Mouse (Mus musculus): ENCODE measurements around the gene Txk. TPM values are rescaled to one million over a fixed set of nuclear protein-coding genes. Genes with fewer than 3 reads are reported as not detected.

The Txk gene
- total and polyA plus RNA-seq, 3 experiments = 0.10 to 0.23 TPM; not detected in 1

GRCm38 (mm10) chr5:72646131-72646530 lies 106.4 kb downstream of the Txk start (continued):
- TF ChIP-seq ZMIZ1 (IDR thresholded peaks at IDR 0.05; ENCODE audit: low read depth, low read length) = no peak
- no peak for TF ChIP-seq POLR2AphosphoS2 (IDR thresholded peaks at IDR 0.05; ENCODE audit: low read length)

Other genes starting within 250 kb of the Txk start
- not detected in 2 replicates for gene Corin, start 248.3 kb downstream of the Txk start, total RNA-seq (2012; rRNA removed)
- not detected for gene Corin, start 248.3 kb downstream of the Txk start, polyA plus RNA-seq (2012; ENCODE audit: insufficient read depth in 1 of 2, insufficient read length in 2 of 2, low read depth in 1 of 2, low replicate concordance in 2 of 2, missing spikeins in 1 of 2)
- 13.0 and 13.5 TPM in 2 replicates for gene Nfxl1, start 193.1 kb downstream of the Txk start, total RNA-seq (2012; rRNA removed)
- gene Nfxl1, start 193.1 kb downstream of the Txk start, polyA plus RNA-seq (2012; ENCODE audit: insufficient read depth in 1 of 2, insufficient read length in 2 of 2, low read depth in 1 of 2, low replicate concordance in 2 of 2, missing spikeins in 1 of 2) = 10 to 100 TPM in 1 of 2 experiments, not detected in 1; 18.9 TPM
- not detected in 2 replicates for gene Zar1, start 171.5 kb downstream of the Txk start, total RNA-seq (2012; rRNA removed)
- under 1 TPM in 1 of 2 experiments, not detected in 1; 0.93 TPM for gene Zar1, start 171.5 kb downstream of the Txk start, polyA plus RNA-seq (2012; ENCODE audit: insufficient read depth in 1 of 2, insufficient read length in 2 of 2, low read depth in 1 of 2, low replicate concordance in 2 of 2, missing spikeins in 1 of 2)
- gene Gm5868, start 165.2 kb downstream of the Txk start, total RNA-seq (2012; rRNA removed) = not detected in 2 replicates
- gene Gm5868, start 165.2 kb downstream of the Txk start, polyA plus RNA-seq (2012; ENCODE audit: insufficient read depth in 1 of 2, insufficient read length in 2 of 2, low read depth in 1 of 2, low replicate concordance in 2 of 2, missing spikeins in 1 of 2) = not detected
- 0.10 TPM in 1 of 2 replicates, not detected in the other for gene Cnga1, start 108.5 kb downstream of the Txk start, total RNA-seq (2012; rRNA removed)
- under 1 TPM in 1 of 2 experiments, not detected in 1; 0.04 TPM for gene Cnga1, start 108.5 kb downstream of the Txk start, polyA plus RNA-seq (2012; ENCODE audit: insufficient read depth in 1 of 2, insufficient read length in 2 of 2, low read depth in 1 of 2, low replicate concordance in 2 of 2, missing spikeins in 1 of 2)
- gene Nipal1, start 105.0 kb downstream of the Txk start, total RNA-seq (2012; rRNA removed) = 0.13 TPM in 1 of 2 replicates, not detected in the other
- gene Nipal1, start 105.0 kb downstream of the Txk start, polyA plus RNA-seq (2012; ENCODE audit: insufficient read depth in 1 of 2, insufficient read length in 2 of 2, low read depth in 1 of 2, low replicate concordance in 2 of 2, missing spikeins in 1 of 2) = under 1 TPM in 1 of 2 experiments, not detected in 1; 0.35 TPM
- 44.8 and 57.4 TPM in 2 replicates for gene Tec, start 115.7 kb upstream of the Txk start, total RNA-seq (2012; rRNA removed)
- 10 to 100 TPM in 1 of 2 experiments, not detected in 1; 61.1 TPM for gene Tec, start 115.7 kb upstream of the Txk start, polyA plus RNA-seq (2012; ENCODE audit: insufficient read depth in 1 of 2, insufficient read length in 2 of 2, low read depth in 1 of 2, low replicate concordance in 2 of 2, missing spikeins in 1 of 2)
- 18.8 and 18.9 TPM in 2 replicates for gene Slain2, start 161.5 kb upstream of the Txk start, total RNA-seq (2012; rRNA removed)
- 10 to 100 TPM; 29.9 to 42.9 TPM for gene Slain2, start 161.5 kb upstream of the Txk start, polyA plus RNA-seq (2012; ENCODE audit: insufficient read depth in 1 of 2, insufficient read length in 2 of 2, low read depth in 1 of 2, low replicate concordance in 2 of 2, missing spikeins in 1 of 2)
- gene Gm10135, start 221.9 kb upstream of the Txk start, total RNA-seq (2012; rRNA removed) = 1.5 TPM in 1 of 2 replicates, not detected in the other
- gene Gm10135, start 221.9 kb upstream of the Txk start, polyA plus RNA-seq (2012; ENCODE audit: insufficient read depth in 1 of 2, insufficient read length in 2 of 2, low read depth in 1 of 2, low replicate concordance in 2 of 2, missing spikeins in 1 of 2) = 1 to 10 TPM in 1 of 2 experiments, not detected in 1; 6.0 TPM